Mouse (Mus musculus) lung, adult 10 weeks (tissue): Measurements from ENCODE around the gene Prok2. TPM values are rescaled to one million over a fixed set of nuclear protein-coding genes. Genes with fewer than 3 reads are reported as not detected.

Experiments
- polyA plus RNA-seq: library from polyadenylated mRNA; stranded (reverse); fragments of 350-450 nt; fragmentation: Illumina TruSeq; extraction: RNeasy Lipid Tissue Mini Kit (QIAGEN cat#74804); gene quantifications from one replicate; pipeline ENCODE4 v1.2.3, GENCODE M21; 2014; ENCODE audit warnings: low read depth, low replicate concordance; ENCODE audit not compliant: insufficient read depth

Prok2 gene
- not detected for polyA plus RNA-seq

DNA sequence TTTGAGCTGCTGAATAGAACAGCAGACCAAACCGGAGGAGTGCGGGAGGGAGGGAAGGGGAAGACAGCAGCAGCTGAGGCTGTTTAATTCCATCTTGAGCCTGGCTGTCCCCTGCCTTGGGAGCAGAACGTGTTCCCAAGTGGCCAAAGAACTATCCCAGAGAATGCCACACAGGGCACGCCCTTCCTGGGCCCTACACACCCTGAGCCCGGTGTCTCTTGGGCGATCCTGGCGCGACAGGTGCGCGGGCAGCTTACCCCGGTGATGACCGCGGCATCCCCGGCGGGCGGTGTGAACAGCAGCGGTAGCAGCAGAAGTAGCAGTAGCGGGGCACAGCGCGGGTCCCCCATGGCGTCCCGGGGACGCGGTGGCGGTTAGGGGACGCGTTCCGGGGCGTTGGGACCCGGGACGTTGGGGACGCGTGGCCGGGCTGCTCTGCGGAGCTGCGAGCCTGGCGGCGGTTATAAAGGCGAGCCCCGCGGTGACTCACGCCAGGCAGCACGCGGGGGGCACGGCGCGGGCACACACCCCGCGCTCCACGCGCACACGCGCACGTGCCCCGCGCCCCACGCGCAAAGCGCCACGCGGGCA is at the start of gene Prok2:
Gene Prok2 (minus strand): TSS at position 422 of the 591 bp plus-strand sequence.

GRCm38 (mm10) chr6:99692206-99692915 is 33.8 kb downstream of the Prok2 start, which contains the start of gene Gpr27:
Gene Gpr27 (plus strand): TSS chr6:99692679.

GRCm38 (mm10) chr6:99666318-99667171 is 59.6 kb downstream of the Prok2 start, which contains the start of the genes Eif4e3 and Gm20696:
Gene Eif4e3 (minus strand): TSS chr6:99666771.
Gene Gm20696 (minus strand): TSS chr6:99666797.

Other genes starting within 250 kb of the Prok2 start
- 36.3 TPM for gene Foxp1, start 203.7 kb downstream of the Prok2 start, polyA plus RNA-seq
- gene Eif4e3, start 59.6 kb downstream of the Prok2 start, polyA plus RNA-seq: 22.4 TPM
- gene Gm20696, start 59.6 kb downstream of the Prok2 start, polyA plus RNA-seq: not detected
- 1.9 TPM for gene Gpr27, start 33.7 kb downstream of the Prok2 start, polyA plus RNA-seq